Mouse (Mus musculus) E14TG2a.4 (cell line): ENCODE results near the gene Fhit.

Source experiments
- H3K27me3 ChIP-seq: 2 replicates; pipeline ENCODE4 v1.6.1; 2014; ENCODE audit warnings: low read length, control low read depth; ENCODE audit not compliant: insufficient read depth
- H3K36me3 ChIP-seq: 2 replicates; pipeline ENCODE4 v1.6.1; 2014; ENCODE audit warnings: low read length, control low read depth; ENCODE audit not compliant: insufficient read depth
- H3K4me1 ChIP-seq: replicated peaks from 2 replicates; pipeline ENCODE4 v1.6.1; 2014; ENCODE audit warnings: low read depth, low read length, control low read depth
- H3K4me3 ChIP-seq: replicated peaks from 2 replicates; pipeline ENCODE4 v1.5.1; 2014; ENCODE audit warnings: mild to moderate bottlenecking, low read length
- H3K9me3 ChIP-seq: 2 replicates; pipeline ENCODE4 v1.6.1; 2014; ENCODE audit warnings: low read length, control low read depth
- CTCF ChIP-seq: conservative IDR thresholded peaks from 2 replicates; pipeline ENCODE4 v1.5.1; 2014; ENCODE audit warnings: low read length
- NANOG ChIP-seq: IDR thresholded peaks from 2 replicates; pipeline ENCODE4 v1.6.1; 2014; ENCODE audit warnings: borderline replicate concordance, low read length, mixed read lengths
- POU5F1 ChIP-seq: IDR thresholded peaks from 2 replicates; pipeline ENCODE4 v1.6.1; 2014; ENCODE audit warnings: low read length, borderline replicate concordance

Fhit gene

DNA sequence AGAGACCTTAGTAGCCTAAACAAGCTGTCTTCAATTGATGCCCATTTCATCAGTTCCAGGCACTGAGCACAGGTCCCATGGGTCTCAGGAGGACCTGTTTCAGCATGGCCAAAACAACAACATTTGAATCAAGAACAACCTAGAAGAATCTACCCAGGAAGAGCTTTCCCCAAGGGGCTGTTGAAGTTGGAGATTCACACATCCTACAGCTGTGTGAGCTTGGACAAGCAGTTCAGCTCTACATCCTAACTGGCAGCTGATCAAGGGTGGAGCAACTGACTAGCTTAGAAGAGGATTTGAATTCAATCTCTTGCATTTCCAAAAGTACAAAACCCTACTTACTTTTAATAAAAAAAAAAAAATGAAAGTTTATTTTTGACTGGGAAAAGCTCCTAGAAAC, 514.0 kb downstream of the Fhit start:
- Histone ChIP-seq H3K4me1 (no peaks in the 10 kb centered on the region), H3K36me3 (no peaks in the 10 kb centered on the region), H3K4me3 (no peak overlapping the region), H3K9me3 (no peaks in the 10 kb centered on the region), H3K27me3 (no peaks in the 10 kb centered on the region)
- TF ChIP-seq NANOG: no peak
- TF ChIP-seq CTCF: no peak
- no peak for TF ChIP-seq POU5F1

DNA sequence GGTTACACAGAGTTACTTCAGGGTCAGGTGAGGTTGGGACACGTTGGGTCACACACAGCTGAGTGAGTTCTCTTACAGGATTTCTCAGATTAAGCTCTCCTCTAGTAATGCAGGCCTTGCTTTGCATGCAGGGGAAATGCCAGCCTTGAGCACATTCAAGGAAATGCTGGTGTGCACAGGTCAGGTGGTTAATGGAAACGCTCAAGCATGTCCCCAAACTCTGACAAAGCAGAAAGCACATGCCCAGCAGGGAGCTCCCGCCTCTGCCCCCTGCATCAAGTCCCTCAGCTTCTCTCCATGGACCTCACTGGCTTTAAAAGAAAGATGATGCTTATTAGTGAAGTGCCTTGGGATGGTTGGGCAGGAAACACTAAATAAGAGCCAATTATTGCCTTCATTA, 530.1 kb downstream of the Fhit start:
- no peaks in the 10 kb centered on the region for H3K4me1 ChIP-seq
- no peaks in the 10 kb centered on the region for H3K36me3 ChIP-seq
- TF ChIP-seq POU5F1: no peak
- no peak for TF ChIP-seq NANOG
- no peak for TF ChIP-seq CTCF
- no peaks in the 10 kb centered on the region for H3K27me3 ChIP-seq
- no peak overlapping the region for H3K4me3 ChIP-seq
- no peaks in the 10 kb centered on the region for H3K9me3 ChIP-seq

DNA sequence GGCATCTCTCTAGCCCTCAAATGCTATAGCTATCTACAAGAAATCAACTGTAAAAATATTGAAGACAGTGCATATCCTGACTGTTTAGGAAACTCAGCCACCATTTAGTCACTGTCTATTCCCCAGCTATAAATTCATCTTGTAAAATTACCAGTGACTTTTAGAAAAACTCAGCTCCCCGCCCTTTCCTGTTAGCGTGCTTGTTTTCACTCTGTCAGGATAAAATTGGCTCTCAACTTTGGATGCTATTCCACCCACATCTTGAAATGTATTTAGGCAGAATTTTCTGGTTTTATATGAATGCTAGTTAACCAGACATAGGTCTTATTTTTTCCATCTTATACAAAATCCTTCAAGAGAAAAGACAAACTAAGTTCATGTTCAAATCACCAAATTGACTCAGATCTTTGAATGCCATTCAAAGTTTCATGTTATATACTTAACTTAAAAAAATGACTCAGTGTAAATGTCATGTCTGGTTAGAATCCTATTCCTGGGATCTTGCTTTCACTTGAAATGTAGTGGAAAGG, 530.9 kb downstream of the Fhit start:
- Histone ChIP-seq H3K4me1 (no peaks in the 10 kb centered on the region), H3K36me3 (no peaks in the 10 kb centered on the region), H3K9me3 (no peaks in the 10 kb centered on the region), H3K4me3 (no peak overlapping the region), H3K27me3 (no peaks in the 10 kb centered on the region)
- TF ChIP-seq CTCF (no peak), NANOG (no peak), POU5F1 (no peak)

DNA sequence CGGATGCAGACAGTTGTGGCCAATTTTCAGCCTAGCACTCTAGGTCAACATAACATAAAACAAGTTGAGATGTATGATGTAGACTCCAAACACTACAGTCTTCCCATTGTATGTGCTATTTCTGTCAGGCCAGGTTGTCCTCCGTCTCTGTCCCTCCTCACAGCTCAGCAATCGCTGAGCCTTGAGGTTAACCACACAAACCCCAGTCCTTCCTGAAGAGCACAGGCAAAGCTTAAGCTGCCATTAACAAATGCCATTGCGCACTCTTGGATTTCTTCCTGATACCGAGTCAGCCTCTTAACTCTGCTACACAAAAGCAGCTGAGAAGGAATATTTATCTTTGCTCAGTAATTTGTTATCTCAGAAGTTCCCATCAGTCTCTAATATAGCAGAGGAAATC, 568.4 kb downstream of the Fhit start:
- TF ChIP-seq POU5F1 (no peak), NANOG (no peak), CTCF (no peak)
- no peaks in the 10 kb centered on the region for H3K36me3 ChIP-seq

DNA sequence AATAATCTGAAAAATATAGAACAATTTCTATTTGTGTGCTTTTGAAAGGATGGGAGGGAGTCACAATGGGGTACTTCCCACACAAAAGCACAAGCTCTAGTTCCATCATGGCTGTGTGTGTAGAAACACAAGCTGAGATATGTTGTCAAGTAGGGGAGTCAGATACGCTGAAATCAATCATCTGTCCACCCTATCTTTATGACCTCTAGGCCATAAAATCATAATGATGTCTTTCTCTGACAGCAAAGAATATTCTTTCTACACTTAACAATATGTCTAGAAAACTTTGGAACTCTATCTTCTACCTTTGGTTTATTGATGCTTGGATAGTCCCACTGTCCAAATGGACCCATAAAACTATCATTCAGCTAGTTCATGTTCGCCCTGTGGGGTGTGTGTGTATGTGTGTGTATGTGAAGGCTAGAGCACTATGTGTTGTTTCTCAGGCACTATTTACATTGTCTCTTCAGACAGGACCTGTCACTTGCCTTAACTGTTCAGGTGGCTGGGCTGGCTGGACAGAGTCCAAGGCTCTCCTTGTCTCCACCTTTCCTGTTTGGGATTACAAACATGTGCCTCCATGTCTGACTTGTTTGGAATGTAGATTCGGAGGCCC, 592.8 kb downstream of the Fhit start:
- Histone ChIP-seq H3K9me3 (no peaks in the 10 kb centered on the region), H3K27me3 (no peaks in the 10 kb centered on the region), H3K36me3 (no peaks in the 10 kb centered on the region), H3K4me1 (no peaks in the 10 kb centered on the region), H3K4me3 (no peak overlapping the region)
- TF ChIP-seq CTCF (no peak), NANOG (no peak), POU5F1 (no peak)

More for the DNA sequence above, 568.4 kb downstream of the Fhit start:
- Histone ChIP-seq H3K4me1 (no peaks in the 10 kb centered on the region), H3K27me3 (no peaks in the 10 kb centered on the region), H3K4me3 (no peak overlapping the region), H3K9me3 (no peaks in the 10 kb centered on the region)

DNA sequence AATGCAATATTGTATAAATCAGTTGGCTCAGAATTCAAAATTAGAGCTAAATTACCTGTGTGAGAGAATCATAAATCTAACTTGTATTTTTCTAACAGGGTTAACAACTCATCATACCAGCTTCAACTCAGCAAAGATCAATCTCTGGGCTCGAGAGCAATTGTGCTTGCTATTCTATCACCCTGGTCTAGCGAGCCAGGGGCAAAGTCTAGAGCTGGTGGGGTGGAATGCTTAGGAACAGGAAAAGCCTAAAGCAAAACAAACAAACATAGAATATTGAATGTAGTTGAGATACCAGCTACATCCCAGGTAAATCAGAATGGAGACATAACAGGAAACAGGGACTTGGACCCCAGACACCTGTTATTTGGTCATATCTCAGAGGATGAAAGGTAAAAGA, 594.1 kb downstream of the Fhit start:
- Histone ChIP-seq H3K27me3 (no peaks in the 10 kb centered on the region), H3K9me3 (no peaks in the 10 kb centered on the region), H3K4me3 (no peak overlapping the region), H3K36me3 (no peaks in the 10 kb centered on the region), H3K4me1 (no peaks in the 10 kb centered on the region)
- no peak for TF ChIP-seq POU5F1
- TF ChIP-seq NANOG: no peak
- no peak for TF ChIP-seq CTCF

DNA sequence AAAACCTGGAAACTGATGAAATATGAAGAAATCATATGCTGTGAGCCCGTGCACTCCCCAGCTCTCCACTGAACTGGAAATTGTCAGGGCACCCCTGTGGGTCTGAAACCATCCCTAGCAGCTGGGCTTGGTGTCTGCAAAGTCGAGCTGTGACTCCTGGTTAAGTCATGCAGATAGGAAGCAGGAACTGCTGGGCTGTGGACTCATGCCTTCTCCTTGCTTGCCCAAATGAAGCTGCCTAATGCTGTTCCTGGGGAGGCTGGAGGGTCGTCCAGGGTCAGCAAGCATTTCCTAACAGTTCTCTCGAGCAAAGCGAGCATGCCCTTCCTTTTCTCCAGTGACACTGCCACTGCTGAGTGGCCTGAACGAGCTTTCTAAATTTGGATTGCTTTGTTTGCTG, 607.1 kb downstream of the Fhit start:
- Histone ChIP-seq H3K9me3 (no peaks in the 10 kb centered on the region), H3K4me3 (no peak overlapping the region), H3K36me3 (no peaks in the 10 kb centered on the region), H3K27me3 (no peaks in the 10 kb centered on the region), H3K4me1 (no peaks in the 10 kb centered on the region)
- TF ChIP-seq NANOG: no peak
- TF ChIP-seq POU5F1: no peak
- no peak for TF ChIP-seq CTCF

DNA sequence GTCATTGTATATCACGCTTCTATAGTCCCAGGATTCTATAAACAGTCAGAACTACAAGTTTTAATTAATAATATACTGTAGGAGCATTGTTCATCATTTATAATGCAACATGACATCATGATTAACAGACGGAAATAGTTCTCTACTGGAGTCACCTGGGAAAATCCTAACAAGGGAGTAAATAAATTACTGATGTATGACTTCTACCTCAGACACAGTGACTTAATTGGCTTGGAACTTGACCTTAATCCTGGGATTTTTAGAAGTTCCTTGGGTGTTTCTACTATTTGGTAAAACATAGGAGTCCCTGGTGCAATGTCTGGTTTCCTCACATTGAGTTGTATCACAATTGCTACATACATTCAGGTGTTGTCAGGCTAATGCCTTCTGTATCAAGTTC, 613.2 kb downstream of the Fhit start:
- H3K9me3 ChIP-seq: no peaks in the 10 kb centered on the region
- H3K36me3 ChIP-seq: no peaks in the 10 kb centered on the region
- H3K4me3 ChIP-seq: no peak overlapping the region

DNA sequence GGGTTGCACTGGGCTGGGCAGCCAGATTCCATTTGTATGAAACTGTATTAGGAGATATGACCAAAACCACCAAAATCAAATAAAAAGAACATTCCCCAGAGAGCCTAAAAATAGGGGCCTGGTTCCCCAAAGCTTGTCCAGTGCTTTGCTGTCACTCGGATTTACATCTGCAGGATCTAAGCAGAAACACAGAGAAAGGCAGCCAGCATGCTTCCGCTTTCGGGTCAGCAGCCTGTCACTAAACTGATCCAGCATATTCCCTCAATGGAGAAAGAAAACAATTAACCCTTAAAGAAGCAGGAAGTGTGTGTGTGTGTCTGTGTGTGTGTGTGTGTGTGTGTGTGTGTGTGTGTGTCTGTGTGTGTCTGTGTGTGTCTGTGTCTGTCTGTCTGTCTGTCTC, 615.9 kb downstream of the Fhit start:
- Histone ChIP-seq H3K9me3 (no peaks in the 10 kb centered on the region), H3K36me3 (no peaks in the 10 kb centered on the region), H3K4me1 (no peaks in the 10 kb centered on the region), H3K4me3 (no peak overlapping the region), H3K27me3 (no peaks in the 10 kb centered on the region)
- TF ChIP-seq POU5F1 (no peak), NANOG (no peak), CTCF (no peak)

More for the DNA sequence above, 613.2 kb downstream of the Fhit start:
- Histone ChIP-seq H3K27me3 (no peaks in the 10 kb centered on the region), H3K4me1 (no peaks in the 10 kb centered on the region)
- TF ChIP-seq NANOG: no peak
- TF ChIP-seq CTCF: no peak
